24 mouse cellular contexts compared by ENCODE assay signal in the genomic region with DNA sequence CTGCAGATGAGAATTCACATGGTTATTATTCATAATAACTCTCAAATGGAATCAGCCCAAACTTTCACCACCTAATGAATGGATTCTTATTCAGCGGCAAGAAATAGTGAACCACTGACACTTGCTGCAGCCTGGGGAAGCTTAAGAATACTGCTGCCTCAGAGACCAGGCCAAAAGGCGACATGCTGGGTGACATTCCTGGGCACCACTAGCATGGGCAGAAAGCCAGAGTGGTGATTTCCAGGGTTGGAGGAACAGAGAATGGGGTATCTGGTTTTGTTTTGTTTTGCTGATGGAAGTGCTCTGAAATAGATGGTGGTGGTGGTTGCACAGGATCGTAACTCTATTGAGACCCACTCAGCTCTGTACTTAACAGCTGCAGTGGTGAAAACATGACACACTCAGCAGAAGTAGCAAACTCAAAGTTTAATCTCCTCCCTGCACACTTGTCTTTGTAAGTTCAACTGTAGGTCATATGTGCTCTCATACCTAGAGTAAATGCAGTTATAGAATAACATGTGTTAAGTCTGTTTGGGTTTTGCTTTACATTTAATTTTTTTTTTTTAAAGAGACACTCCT. TPM values are rescaled to one million over a fixed set of nuclear protein-coding genes. Genes with fewer than 3 reads are reported as not detected.
DNase-seq lines count a peak whose midpoint lies in the region; TF ChIP-seq lines count a peak whose summit lies in the region.
"Had no signal": no experiment of that assay in that cellular context is flagged by ENCODE, and none has a peak within 500 bp of the region (broad histone marks: within the 10 kb centered on the region; RNA-seq: fewer than 3 reads in every experiment).

No protein-coding gene starts in this region.

- 0 out of 2 replicates have a peak overlapping the region, but pooled peaks have one; percentile 1 for H3K27ac ChIP-seq in gastrocnemius, adult 2 months
- H3K27ac ChIP-seq: hindbrain, embryonic 15.5 days; stomach, embryonic 15.5 days had no signal

- TF ChIP-seq POLR2A in lung, adult 2 months (IDR thresholded peaks at IDR 0.05; ENCODE audit: borderline replicate concordance, extremely low read depth, low read depth, low read length) = no peak

- H3K4me3 ChIP-seq in gastrocnemius, adult 2 months = no peak overlapping the region
- H3K4me3 ChIP-seq in lung, adult 2 months (replicated peaks; ENCODE audit: extremely low read depth, low read depth, low read length) = no peak overlapping the region
- H3K4me3 ChIP-seq: erythroblast, embryonic 14.5 days; hindbrain, embryonic 15.5 days; stomach, embryonic 15.5 days had no signal

- no peak for DNase-seq in gastrocnemius, adult 2 months
- DNase-seq in gastrocnemius, postnatal 4 days (ENCODE audit: low spot score in 2 of 2) = no peak
- DNase-seq in lung, postnatal 36 days = peak; percentile 12
- no peak for DNase-seq in lung, adult 2 months
- DNase-seq in cerebellum, adult 11-12 months = peak; percentile 67
- DNase-seq in cerebellum, postnatal 14 days = peak; percentile 82 to 83
- DNase-seq in embryo, embryonic 9.5 days (ENCODE audit: extremely low spot score) = no peak
- DNase-seq in embryo, embryonic 11 days = no peak
- DNase-seq: kidney, adult 9 months; liver; spleen, adult 18-20 months; thymus, postnatal 14 days had no signal

- TF ChIP-seq CTCF in gastrocnemius, adult 2 months (IDR thresholded peaks at IDR 0.05) = no peak
- no peak for TF ChIP-seq CTCF in lung, adult 2 months (IDR thresholded peaks at IDR 0.05; ENCODE audit: insufficient read depth, low read length)

- WGBS in lung, adult 2 months = 63% methylated on average over 3 of the region's 3 CpGs

- no peaks in the 10 kb centered on the region for H3K4me1 ChIP-seq in lung, adult 2 months (ENCODE audit: control insufficient read depth, insufficient read depth, low read length)
- H3K4me1 ChIP-seq: hindbrain, embryonic 15.5 days; stomach, embryonic 15.5 days had no signal

- intact Hi-C loops in gastrocnemius, adult 2 months (cut with DNase I) = no loop called here

RNA-seq across cellular contexts. Expression of a gene that starts 38.1 kb away (rescaled TPM):
- total RNA-seq in gastrocnemius, adult 2 months (2021) = 100 to 1,000 TPM in 1 of 2 experiments, 10 to 100 TPM in 1; 94.6 to 119 TPM
- total RNA-seq in gastrocnemius, postnatal 4 days (2021) = 10 to 100 TPM; 22.7 to 34.8 TPM
- polyA plus RNA-seq in lung, adult 2 months (2012; rRNA removed) = 52.7 and 62.6 TPM in 2 replicates
- total RNA-seq: monocyte, adult 5-6 weeks had no signal

RNA-seq across cellular contexts. Expression of a gene that starts 50.0 kb away (rescaled TPM):
- total RNA-seq in gastrocnemius, adult 2 months (2021) = not detected
- total RNA-seq in gastrocnemius, postnatal 4 days (2021) = under 1 TPM in 1 of 2 experiments, not detected in 1; 0.23 TPM
- polyA plus RNA-seq in lung, adult 2 months (2012; rRNA removed) = 0.23 and 0.82 TPM in 2 replicates
- total RNA-seq: heart, adult 8-10 months; layer of hippocampus, adult 8-10 months; left cerebral cortex, postnatal 14 days; megakaryocyte progenitor cell, adult 5-6 weeks; monocyte, adult 5-6 weeks had no signal
- polyA plus RNA-seq: erythroblast, embryonic 14.5 days; forebrain, embryonic 16.5 days; G1E; heart, postnatal 0 days; hindbrain, embryonic 15.5 days; neural tube, embryonic 14.5 days had no signal

Comparison
In these comparisons a context has a peak if more than half of its experiments do, and no peak if none do; other contexts are left out.
1. DNase-seq: peak in lung, postnatal 36 days (single experiment), cerebellum, adult 11-12 months (single experiment) and cerebellum, postnatal 14 days (2 of 2); none in gastrocnemius, adult 2 months (single experiment), gastrocnemius, postnatal 4 days (0 of 2), lung, adult 2 months (single experiment), embryo, embryonic 9.5 days (single experiment) and embryo, embryonic 11 days (single experiment).